9 mouse cellular contexts compared by ENCODE assay signal in the genomic region with DNA sequence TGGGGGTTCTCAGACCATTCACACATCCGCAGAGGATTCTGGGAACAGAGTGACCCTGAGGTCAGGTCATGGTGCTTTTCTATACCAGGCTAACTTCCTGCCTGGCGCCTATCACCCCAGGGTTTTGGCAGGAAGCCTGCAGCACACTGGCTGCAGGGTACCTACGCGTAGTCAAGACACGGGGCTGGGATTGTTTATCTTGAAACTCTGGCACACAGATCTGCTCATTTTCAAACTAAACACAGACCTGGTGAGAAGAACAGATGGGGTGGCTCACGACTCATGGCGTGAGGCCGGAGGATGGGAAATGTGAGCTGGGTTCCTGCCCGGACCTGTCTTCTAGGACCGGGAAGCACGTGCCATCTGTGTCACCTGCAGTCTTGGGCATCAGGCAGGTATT. TPM values are rescaled to one million over a fixed set of nuclear protein-coding genes. Genes with fewer than 3 reads are reported as not detected.
DNase-seq lines count a peak whose midpoint lies in the region; ATAC-seq lines count a peak whose summit lies in the region.
"Had no signal": no experiment of that assay in that cellular context is flagged by ENCODE, and none has a peak within 500 bp of the region (broad histone marks: within the 10 kb centered on the region; RNA-seq: fewer than 3 reads in every experiment).

No protein-coding gene starts in this region.

- H3K4me1 ChIP-seq in kidney, embryonic 14.5 days (ENCODE audit: control insufficient read depth, insufficient read depth, low read length), result peaks cover 23% of the 10 kb centered on the region
- H3K4me1 ChIP-seq in kidney, embryonic 16.5 days (ENCODE audit: insufficient read depth, low read length), result peaks cover 13% of the 10 kb centered on the region
- H3K4me1 ChIP-seq in forebrain, embryonic 14.5 days (ENCODE audit: control insufficient read depth, insufficient read depth, low read length), result peaks cover 31% of the 10 kb centered on the region
- peaks cover 32% of the 10 kb centered on the region for H3K4me1 ChIP-seq in intestine, embryonic 14.5 days (replicated peaks; ENCODE audit: control insufficient read depth, insufficient read depth, low read length)

- intact Hi-C loops in gastrocnemius, postnatal 36 days (cut with DNase I), result no loop called here

- H3K36me3 ChIP-seq in kidney, embryonic 14.5 days (ENCODE audit: control insufficient read depth, insufficient read depth, low read length), result no peaks in the 10 kb centered on the region
- peaks cover 6% of the 10 kb centered on the region; the same call in 1 of the 2 replicates for H3K36me3 ChIP-seq in kidney, embryonic 16.5 days (ENCODE audit: insufficient read depth, low read length)
- H3K36me3 ChIP-seq in forebrain, embryonic 14.5 days (ENCODE audit: control insufficient read depth, insufficient read depth, low read length), result no peaks in the 10 kb centered on the region
- no peaks in the 10 kb centered on the region for H3K36me3 ChIP-seq in intestine, embryonic 14.5 days (ENCODE audit: control insufficient read depth, insufficient read depth, low read length)

- 23% methylated on average over 11 of the region's 11 CpGs for WGBS in kidney, embryonic 14.5 days
- 20% methylated on average over 11 of the region's 11 CpGs for WGBS in kidney, embryonic 16.5 days
- WGBS in forebrain, embryonic 14.5 days, result 48% methylated on average over 11 of the region's 11 CpGs
- WGBS in intestine, embryonic 14.5 days, result 21% methylated on average over 11 of the region's 11 CpGs

- peak; percentile 98 for DNase-seq in cerebellum, adult 11-12 months
- peak; percentile 74 for DNase-seq in forebrain, embryonic 14.5 days (ENCODE audit: low spot score)
- peak; percentile 61 for DNase-seq in intestine, embryonic 14.5 days (ENCODE audit: low spot score)
- DNase-seq in gastrocnemius, postnatal 36 days, result no peak

- peak; percentile 51 for ATAC-seq in kidney, embryonic 14.5 days (ENCODE audit: low FRiP score, low TSS enrichment)
- no peak for ATAC-seq in kidney, embryonic 16.5 days (ENCODE audit: low FRiP score, low TSS enrichment)
- ATAC-seq in forebrain, embryonic 14.5 days, result peak; percentile 74
- peak; percentile 25; the same call in 1 of the 2 replicates for ATAC-seq in intestine, embryonic 14.5 days (replicated peaks; ENCODE audit: low FRiP score, low TSS enrichment, low read depth)
- ATAC-seq in megakaryocyte-erythroid progenitor cell, adult 5-6 weeks (replicated peaks; ENCODE audit: low FRiP score, low TSS enrichment, poor library complexity, severe bottlenecking), result peak; percentile 81
- ATAC-seq in erythroid progenitor cell, adult 5-6 weeks (replicated peaks; ENCODE audit: low FRiP score, poor library complexity, severe bottlenecking), result no peak

- H3K27ac ChIP-seq in kidney, embryonic 14.5 days (ENCODE audit: low read depth, low read length), result no peak overlapping the region
- H3K27ac ChIP-seq in kidney, embryonic 16.5 days (ENCODE audit: low read length), result no peak overlapping the region
- peak overlapping the region; percentile 49; the same call in 1 of the 2 replicates for H3K27ac ChIP-seq in forebrain, embryonic 14.5 days (ENCODE audit: low read depth, low read length)
- H3K27ac ChIP-seq in intestine, embryonic 14.5 days (ENCODE audit: low read depth), result peak overlapping the region; percentile 72
- H3K27ac ChIP-seq: kidney, postnatal 0 days had no signal

- no peak overlapping the region for H3K4me2 ChIP-seq in kidney, embryonic 14.5 days (replicated peaks; ENCODE audit: low read depth, low read length)
- H3K4me2 ChIP-seq in kidney, embryonic 16.5 days (replicated peaks; ENCODE audit: low read depth, low read length), result no peak overlapping the region
- no peak overlapping the region for H3K4me2 ChIP-seq in forebrain, embryonic 14.5 days (ENCODE audit: low read length)
- H3K4me2 ChIP-seq in intestine, embryonic 14.5 days (ENCODE audit: low read length), result no peak overlapping the region

- no peaks in the 10 kb centered on the region for H3K27me3 ChIP-seq in kidney, embryonic 14.5 days (ENCODE audit: control insufficient read depth, insufficient read depth, low read length)
- no peaks in the 10 kb centered on the region for H3K27me3 ChIP-seq in kidney, embryonic 16.5 days (ENCODE audit: insufficient read depth, low read length)
- no peaks in the 10 kb centered on the region for H3K27me3 ChIP-seq in forebrain, embryonic 14.5 days (replicated peaks; ENCODE audit: control insufficient read depth, insufficient read depth, low read length)
- no peaks in the 10 kb centered on the region for H3K27me3 ChIP-seq in intestine, embryonic 14.5 days (replicated peaks; ENCODE audit: control insufficient read depth, insufficient read depth, low read length)

- H3K4me3 ChIP-seq in kidney, embryonic 14.5 days (ENCODE audit: low read length), result no peak overlapping the region
- H3K4me3 ChIP-seq in kidney, embryonic 16.5 days (ENCODE audit: low read length), result no peak overlapping the region
- no peak overlapping the region for H3K4me3 ChIP-seq in forebrain, embryonic 14.5 days (ENCODE audit: low read depth, low read length)
- H3K4me3 ChIP-seq in intestine, embryonic 14.5 days (ENCODE audit: low read depth, low read length), result no peak overlapping the region

- no peak overlapping the region for H3K9ac ChIP-seq in kidney, embryonic 14.5 days (ENCODE audit: low read depth, low read length)
- no peak overlapping the region for H3K9ac ChIP-seq in kidney, embryonic 16.5 days (replicated peaks; ENCODE audit: low read length)
- H3K9ac ChIP-seq in forebrain, embryonic 14.5 days (ENCODE audit: low read length), result no peak overlapping the region
- H3K9ac ChIP-seq in intestine, embryonic 14.5 days (ENCODE audit: low read length), result no peak overlapping the region

- H3K9me3 ChIP-seq in kidney, embryonic 14.5 days (ENCODE audit: control insufficient read depth, low read length), result no peaks in the 10 kb centered on the region
- H3K9me3 ChIP-seq in kidney, embryonic 16.5 days (ENCODE audit: low read length), result no peaks in the 10 kb centered on the region; the same call in 1 of the 2 replicates
- H3K9me3 ChIP-seq in forebrain, embryonic 14.5 days (replicated peaks; ENCODE audit: control insufficient read depth, low read length), result no peaks in the 10 kb centered on the region
- H3K9me3 ChIP-seq in intestine, embryonic 14.5 days (ENCODE audit: control insufficient read depth, low read length), result no peaks in the 10 kb centered on the region

RNA-seq across cellular contexts. Expression of a gene that starts 52.5 kb away (rescaled TPM):
- 8.0 and 20.2 TPM in 2 replicates for polyA plus RNA-seq in kidney, embryonic 14.5 days (2014; fragmentation: Nextera tagmentation; extraction: Ambion mirVana)
- 23.8 and 28.2 TPM in 2 replicates for polyA plus RNA-seq in kidney, embryonic 16.5 days (2015; fragmentation: Nextera tagmentation; extraction: Ambion mirVana)
- polyA plus RNA-seq in forebrain, embryonic 14.5 days (2014; fragmentation: Nextera tagmentation; extraction: Ambion mirVana), result 17.3 and 22.3 TPM in 2 replicates
- polyA plus RNA-seq in intestine, embryonic 14.5 days (2014; fragmentation: Nextera tagmentation; extraction: Ambion mirVana), result 24.9 and 27.8 TPM in 2 replicates
- 34.4 and 36.2 TPM in 2 replicates for total RNA-seq in megakaryocyte-erythroid progenitor cell, adult 5-6 weeks (2014; fragmentation: Nextera tagmentation)
- 25.9 and 43.0 TPM in 2 replicates for total RNA-seq in megakaryocyte-erythroid progenitor cell, adult 5-6 weeks (2017)
- 6.5 and 9.6 TPM in 2 replicates for total RNA-seq in erythroid progenitor cell, adult 5-6 weeks (2015; ENCODE audit: low replicate concordance)
- total RNA-seq in erythroid progenitor cell, adult 5-6 weeks (2017; ENCODE audit: low replicate concordance), result 12.2 and 13.4 TPM in 2 replicates
- total RNA-seq in gastrocnemius, postnatal 36 days (2021), result 10 to 100 TPM in 1 of 2 experiments, 1 to 10 TPM in 1; 7.5 to 11.8 TPM

Comparison
In these comparisons a context has a peak if more than half of its experiments do, and no peak if none do; other contexts are left out.
1. ATAC-seq: peak in kidney, embryonic 14.5 days (single experiment), forebrain, embryonic 14.5 days (single experiment), intestine, embryonic 14.5 days (single experiment) and megakaryocyte-erythroid progenitor cell, adult 5-6 weeks (single experiment); none in kidney, embryonic 16.5 days (single experiment) and erythroid progenitor cell, adult 5-6 weeks (single experiment).
2. H3K27ac ChIP-seq: peak in forebrain, embryonic 14.5 days (single experiment) and intestine, embryonic 14.5 days (single experiment); none in kidney, embryonic 14.5 days (single experiment) and kidney, embryonic 16.5 days (single experiment).
3. DNase-seq: peak in cerebellum, adult 11-12 months (single experiment), forebrain, embryonic 14.5 days (single experiment) and intestine, embryonic 14.5 days (single experiment); none in gastrocnemius, postnatal 36 days (0 of 2).